Mouse (Mus musculus): ENCODE data around the gene Acta1. TPM values are rescaled to one million over a fixed set of nuclear protein-coding genes. Genes with fewer than 3 reads are reported as not detected.

Gene Acta1
- total RNA-seq (2021): 100 to 1,000 TPM; 516 to 635 TPM

GRCm38 (mm10) chr8:123894502-123895097 is at the start of gene Acta1:
Gene Acta1, minus strand, starts transcription at chr8:123894751.
- intact Hi-C loops (cut with DNase I): no loop called here

GRCm38 (mm10) chr8:123929026-123929425 is 34.5 kb upstream of the Acta1 start:
- no peak for DNase-seq (ENCODE audit: low spot score)
- intact Hi-C loops (cut with DNase I): no loop called here

More at GRCm38 (mm10) chr8:123894502-123895097, at the start of gene Acta1:
- DNase-seq (ENCODE audit: low spot score): no peak

GRCm38 (mm10) chr8:123925671-123926070 is 31.1 kb upstream of the Acta1 start:
- DNase-seq (ENCODE audit: low spot score): no peak
- intact Hi-C loops (cut with DNase I): no loop called here

DNA sequence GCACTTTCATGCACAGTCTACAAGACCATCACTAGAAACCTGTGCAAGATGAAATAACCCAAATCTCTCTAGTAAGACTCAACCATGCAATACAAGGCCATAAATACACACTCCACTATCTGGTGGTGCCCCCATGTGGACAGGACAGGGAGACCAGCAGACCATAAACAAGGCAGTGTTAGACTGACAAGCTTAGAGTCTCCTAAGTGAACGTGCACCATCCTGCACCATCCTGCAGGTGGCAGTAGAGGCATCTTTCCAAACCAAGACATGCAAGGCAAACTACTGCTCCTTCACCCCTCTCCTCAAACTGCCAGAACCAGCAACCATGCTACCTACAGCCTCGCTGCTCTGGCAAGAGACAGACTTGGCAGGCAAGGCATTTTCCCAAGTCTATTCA is 30.2 kb upstream of the Acta1 start:
- intact Hi-C loops (cut with DNase I): loop anchor here (5.0 kb wide), 1 partner anchor 423 kb away; no protein-coding TSS in a partner anchor
- peak; percentile 27 for DNase-seq (ENCODE audit: low spot score)

GRCm38 (mm10) chr8:123914635-123915034 is 20.1 kb upstream of the Acta1 start:
- no peak for DNase-seq (ENCODE audit: low spot score)
- intact Hi-C loops (cut with DNase I): no loop called here

- no peak for DNase-seq (ENCODE audit: low spot score)
- intact Hi-C loops (cut with DNase I): no loop called here
Observed at GRCm38 (mm10) chr8:123912265-123912664, 17.7 kb upstream of the Acta1 start.

DNA sequence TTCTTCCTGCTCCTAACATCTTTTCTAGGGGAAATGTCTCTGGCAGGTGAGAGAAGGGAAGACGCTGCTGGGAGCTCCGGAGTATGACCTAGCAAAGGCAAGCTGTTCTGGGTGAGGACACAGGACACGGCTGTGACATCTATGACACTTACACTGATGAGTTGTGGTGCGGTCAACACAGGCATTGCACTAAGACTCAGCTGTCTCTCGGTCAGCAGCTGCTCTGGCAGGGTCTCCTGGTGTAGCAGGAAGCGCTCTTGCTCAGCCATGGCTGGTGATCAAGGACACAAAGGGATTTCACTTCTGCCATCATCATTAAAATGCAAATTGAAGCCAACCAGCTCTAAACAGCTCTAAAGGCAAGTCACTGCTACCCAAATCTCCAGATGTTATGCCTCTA is 13.1 kb upstream of the Acta1 start:
- intact Hi-C loops (cut with DNase I): no loop called here
- DNase-seq (ENCODE audit: low spot score): no peak

- intact Hi-C loops (cut with DNase I): no loop called here
- no peak for DNase-seq (ENCODE audit: low spot score)
Observed at GRCm38 (mm10) chr8:123902653-123903052, 8.1 kb upstream of the Acta1 start.

GRCm38 (mm10) chr8:123899366-123899765 is 4.8 kb upstream of the Acta1 start:
- no peak for DNase-seq (ENCODE audit: low spot score)
- intact Hi-C loops (cut with DNase I): no loop called here

- intact Hi-C loops (cut with DNase I): no loop called here
Observed at GRCm38 (mm10) chr8:123898576-123898975, 4.0 kb upstream of the Acta1 start.

GRCm38 (mm10) chr8:123896774-123897173 is 2.2 kb upstream of the Acta1 start:
- intact Hi-C loops (cut with DNase I): no loop called here
- DNase-seq (ENCODE audit: low spot score): no peak

More at GRCm38 (mm10) chr8:123898576-123898975, 4.0 kb upstream of the Acta1 start:
- DNase-seq (ENCODE audit: low spot score): no peak

DNA sequence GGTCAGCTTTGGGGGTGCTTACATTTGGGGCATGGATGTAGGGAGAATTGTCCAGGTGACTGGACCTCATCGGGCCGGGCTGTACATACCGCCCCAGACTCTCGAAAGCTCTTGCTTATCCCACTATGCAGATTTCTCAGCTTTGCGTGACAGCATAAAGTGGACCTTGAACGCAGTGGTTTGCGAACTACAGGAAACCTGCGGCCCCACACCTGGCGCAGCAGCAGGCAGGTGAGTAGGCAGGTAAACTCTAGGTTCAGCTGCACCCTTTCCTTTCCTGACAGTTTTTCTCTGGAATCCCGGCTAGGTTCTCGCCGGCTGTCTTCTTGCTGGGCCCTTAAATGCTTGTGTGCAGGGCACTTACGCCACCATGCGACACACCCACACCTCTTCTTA is 1.8 kb upstream of the Acta1 start:
- intact Hi-C loops (cut with DNase I): no loop called here
- no peak for DNase-seq (ENCODE audit: low spot score)

DNA sequence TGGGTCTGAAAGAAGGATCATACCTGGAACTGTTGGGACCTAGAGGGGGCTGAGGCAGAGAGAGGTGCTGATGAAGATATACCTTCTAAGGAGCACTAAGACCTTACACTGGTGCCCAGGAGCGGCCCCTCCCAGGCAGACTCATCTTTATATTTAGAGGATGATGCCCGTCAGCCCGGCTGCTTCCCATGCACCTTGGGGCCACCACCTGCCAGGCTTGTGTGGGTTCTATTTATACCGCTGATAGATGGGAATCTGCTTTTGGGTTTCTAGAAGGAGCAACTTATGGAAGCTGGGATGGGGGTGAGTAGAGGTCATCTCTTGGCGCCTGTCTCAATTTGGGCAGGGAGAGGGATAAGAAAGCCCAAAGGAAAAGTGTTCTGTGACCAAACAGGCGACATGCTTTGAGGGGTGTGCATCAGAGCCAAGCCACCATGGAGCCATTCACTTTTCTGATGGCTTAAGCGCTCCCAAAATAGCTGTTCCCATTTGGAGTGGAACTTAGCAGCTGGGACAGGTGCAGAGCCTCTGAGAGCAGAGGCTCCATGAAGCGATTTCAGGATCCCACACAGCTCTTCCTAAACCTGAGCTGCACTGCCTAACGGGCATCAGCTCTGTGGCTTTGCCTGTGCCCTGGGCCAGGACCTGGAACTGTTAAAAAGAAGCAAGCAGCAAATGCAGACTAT is 1.3 kb upstream of the Acta1 start:
- no peak for DNase-seq (ENCODE audit: low spot score)
- intact Hi-C loops (cut with DNase I): no loop called here

- DNase-seq (ENCODE audit: low spot score): no peak
- intact Hi-C loops (cut with DNase I): no loop called here
Observed at GRCm38 (mm10) chr8:123895230-123895629, 679 bp upstream of the Acta1 start.

DNA sequence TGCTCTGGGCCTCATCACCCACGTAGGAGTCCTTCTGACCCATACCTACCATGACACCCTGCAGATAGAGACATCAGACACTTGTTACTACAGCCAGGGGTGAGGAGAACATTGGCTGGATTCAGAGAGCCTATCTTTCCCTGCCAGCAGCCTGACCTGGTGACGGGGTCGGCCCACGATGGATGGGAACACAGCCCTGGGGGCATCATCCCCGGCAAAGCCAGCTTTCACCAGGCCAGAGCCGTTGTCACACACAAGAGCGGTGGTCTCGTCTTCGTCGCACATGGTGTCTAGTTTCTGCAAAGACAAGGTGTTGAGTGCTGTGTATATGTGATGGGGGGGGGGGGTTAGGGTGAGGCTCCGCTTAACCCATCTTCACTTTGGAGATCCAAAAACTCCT is 1.1 kb downstream of the Acta1 start:
- intact Hi-C loops (cut with DNase I): no loop called here
- DNase-seq (ENCODE audit: low spot score): no peak

- no peak for DNase-seq (ENCODE audit: low spot score)
- intact Hi-C loops (cut with DNase I): no loop called here
Observed at GRCm38 (mm10) chr8:123892586-123893155, 1.9 kb downstream of the Acta1 start.

DNA sequence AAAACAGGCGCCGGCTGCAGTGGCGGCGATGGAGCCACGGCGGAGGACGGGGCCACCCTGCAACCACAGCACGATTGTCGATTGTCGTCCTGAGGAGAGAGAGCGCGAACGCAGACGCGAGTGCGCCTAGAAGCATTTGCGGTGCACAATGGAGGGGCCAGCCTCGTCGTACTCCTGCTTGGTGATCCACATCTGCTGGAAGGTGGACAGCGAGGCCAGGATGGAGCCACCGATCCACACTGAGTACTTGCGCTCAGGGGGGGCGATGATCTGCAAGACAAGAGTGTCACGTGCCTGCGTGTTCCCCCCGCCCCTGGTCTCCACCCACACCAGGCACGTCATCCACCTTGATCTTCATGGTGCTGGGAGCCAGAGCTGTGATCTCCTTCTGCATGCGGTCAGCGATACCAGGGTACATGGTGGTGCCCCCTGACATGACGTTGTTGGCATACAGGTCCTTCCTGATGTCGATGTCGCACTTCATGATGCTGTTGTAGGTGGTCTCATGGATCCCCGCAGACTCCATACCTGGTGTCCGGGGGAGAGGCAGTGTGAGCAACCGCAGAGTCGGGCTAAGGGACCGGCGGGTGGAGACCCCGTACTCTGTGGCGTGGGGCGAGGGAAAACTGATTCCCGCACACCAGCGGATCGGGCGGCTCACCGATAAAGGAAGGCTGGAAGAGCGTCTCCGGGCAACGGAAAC is 2.5 kb downstream of the Acta1 start:
- intact Hi-C loops (cut with DNase I): no loop called here
- DNase-seq (ENCODE audit: low spot score): no peak

GRCm38 (mm10) chr8:123891271-123891670 is 3.3 kb downstream of the Acta1 start:
- intact Hi-C loops (cut with DNase I): no loop called here
- no peak for DNase-seq (ENCODE audit: low spot score)

DNA sequence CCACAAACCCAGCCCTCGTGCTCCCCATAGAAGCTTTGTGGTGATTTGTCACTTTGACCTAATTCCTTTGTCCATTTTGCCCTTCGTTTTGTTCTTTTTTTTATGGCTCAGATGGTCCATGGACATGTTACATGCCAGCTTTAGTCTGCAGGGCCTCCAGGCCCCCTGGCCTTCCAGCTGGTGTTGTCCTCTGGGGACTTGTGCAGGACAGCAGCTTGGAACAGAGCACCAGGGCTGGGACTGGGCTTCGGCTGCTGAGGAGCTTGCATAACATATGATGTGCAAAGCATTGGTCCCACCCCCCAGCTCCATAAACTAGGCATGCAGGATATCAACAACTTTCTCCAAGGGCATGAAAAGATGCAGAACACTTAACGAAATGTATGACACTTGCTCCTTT is 4.8 kb downstream of the Acta1 start:
- no peak for DNase-seq (ENCODE audit: low spot score)
- intact Hi-C loops (cut with DNase I): no loop called here

DNA sequence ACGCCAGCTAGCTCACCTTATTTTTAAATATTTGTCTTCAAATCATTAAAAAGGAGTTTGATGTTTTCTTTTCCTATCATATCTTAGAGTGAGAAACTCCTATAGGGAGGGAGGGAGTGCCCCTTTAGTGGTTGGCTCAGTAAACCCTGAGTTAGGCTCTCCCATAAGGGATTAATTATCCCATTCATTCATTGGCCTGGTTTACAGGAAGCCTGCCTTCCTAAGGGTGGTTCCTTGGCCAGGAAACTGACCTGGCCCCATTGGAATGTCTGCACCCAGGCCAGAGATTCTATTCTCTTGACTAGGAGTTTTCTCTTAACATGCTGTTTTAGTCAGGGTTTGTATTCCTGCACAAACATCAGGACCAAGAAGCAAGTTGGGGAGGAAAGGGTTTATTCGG is 6.6 kb downstream of the Acta1 start:
- intact Hi-C loops (cut with DNase I): no loop called here
- DNase-seq (ENCODE audit: low spot score): no peak

DNA sequence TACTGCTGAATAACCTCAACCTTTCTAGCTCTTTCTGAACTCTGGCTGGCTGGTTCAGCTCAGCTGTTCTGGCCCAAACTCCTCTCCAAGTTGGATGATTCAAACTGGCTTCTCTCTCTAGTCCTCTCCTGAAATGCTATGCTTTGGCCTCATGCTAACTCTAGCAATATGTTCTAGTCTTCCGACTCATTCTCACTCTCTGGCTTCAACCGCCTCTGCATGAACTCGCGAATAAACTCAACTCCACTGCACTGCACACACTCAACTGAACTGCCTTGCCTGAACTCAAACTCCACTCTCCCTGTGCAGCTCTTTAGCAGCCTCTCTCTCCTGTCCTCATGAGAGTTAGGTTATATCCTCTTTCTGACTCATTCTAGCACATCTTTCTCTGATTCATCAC is 7.4 kb downstream of the Acta1 start:
- intact Hi-C loops (cut with DNase I): no loop called here
- DNase-seq (ENCODE audit: low spot score): no peak
